Mouse (Mus musculus) testis, adult 2 months (tissue): ENCODE measurements around the gene Aff3. TPM values are rescaled to one million over a fixed set of nuclear protein-coding genes. Genes with fewer than 3 reads are reported as not detected.

Experiments
- H3K27ac ChIP-seq: fragments of 200-500 bp; 2 replicates; pipeline ENCODE4 v1.5.1; 2012; ENCODE audit warnings: low read depth, low read length; ENCODE audit not compliant: control insufficient read depth, insufficient read depth
- H3K27me3 ChIP-seq: fragments of 200-500 bp; 2 replicates; pipeline ENCODE4 v1.6.1; 2012; ENCODE audit warnings: mild to moderate bottlenecking, low read length, moderate library complexity; ENCODE audit not compliant: control insufficient read depth, insufficient read depth
- H3K36me3 ChIP-seq: fragments of 200-500 bp; 2 replicates; pipeline ENCODE4 v1.6.1; 2012; ENCODE audit warnings: mild to moderate bottlenecking, low read length; ENCODE audit not compliant: control insufficient read depth, insufficient read depth
- H3K4me1 ChIP-seq: fragments of 200-500 bp; 2 replicates; pipeline ENCODE4 v1.6.1; 2012; ENCODE audit warnings: low read length; ENCODE audit not compliant: control insufficient read depth, insufficient read depth
- H3K4me3 ChIP-seq: fragments of 200-500 bp; 2 replicates; pipeline ENCODE4 v1.5.1; 2012; ENCODE audit warnings: low read depth, mild to moderate bottlenecking, low read length, moderate library complexity, mixed read lengths; ENCODE audit not compliant: control insufficient read depth
- CTCF ChIP-seq: fragments of 200-500 bp; IDR thresholded peaks from 2 replicates; pipeline ENCODE4 v1.5.1; 2012; ENCODE audit warnings: low read depth, mild to moderate bottlenecking, inconsistent platforms, low read length, moderate library complexity; ENCODE audit not compliant: control insufficient read depth, insufficient read depth, insufficient replicate concordance
- POLR2A ChIP-seq: fragments of 200-500 bp; IDR thresholded peaks from 2 replicates; pipeline ENCODE4 v1.6.1; 2012; ENCODE audit warnings: low read depth, mild to moderate bottlenecking, inconsistent platforms, low read length, moderate library complexity; ENCODE audit not compliant: control insufficient read depth
- polyA plus RNA-seq: library from polyadenylated mRNA; depleted of rRNA; stranded (reverse); fragments of >200 nt; gene quantifications from 2 replicates; pipeline ENCODE4 v1.2.3, GENCODE M21; 2012

Aff3 gene
- polyA plus RNA-seq, 1 experiment, result 8.1 TPM

DNA sequence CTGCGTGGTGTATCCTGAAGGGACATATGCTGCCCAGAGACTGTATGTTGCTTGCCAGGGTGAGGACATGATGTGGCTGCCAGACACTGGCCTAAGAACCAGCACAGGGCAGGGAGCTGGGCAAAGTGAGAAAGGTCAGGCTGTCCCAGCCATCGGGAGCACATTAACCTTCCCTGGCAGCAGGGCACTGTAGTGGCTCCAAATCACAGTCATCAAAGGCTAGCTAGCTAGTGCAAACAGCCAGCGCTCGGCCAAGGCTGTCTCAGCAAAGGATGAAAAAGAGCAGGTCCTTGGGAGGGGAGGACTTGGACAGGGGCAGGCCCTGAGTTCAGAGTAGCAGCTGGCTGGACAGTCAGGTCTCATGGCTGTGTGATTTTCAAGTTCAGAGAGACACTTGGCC, 423.0 kb downstream of the Aff3 start:
- H3K36me3 ChIP-seq, result no peaks in the 10 kb centered on the region
- no peak overlapping the region for H3K4me3 ChIP-seq
- no peaks in the 10 kb centered on the region for H3K27me3 ChIP-seq
- TF ChIP-seq POLR2A, result no peak
- TF ChIP-seq CTCF, result peak; percentile 10; the same call in 1 of the 2 replicates
- peak overlapping the region; percentile 17; the same call in 1 of the 2 replicates for H3K27ac ChIP-seq
- H3K4me1 ChIP-seq, result peaks cover 6% of the 10 kb centered on the region

DNA sequence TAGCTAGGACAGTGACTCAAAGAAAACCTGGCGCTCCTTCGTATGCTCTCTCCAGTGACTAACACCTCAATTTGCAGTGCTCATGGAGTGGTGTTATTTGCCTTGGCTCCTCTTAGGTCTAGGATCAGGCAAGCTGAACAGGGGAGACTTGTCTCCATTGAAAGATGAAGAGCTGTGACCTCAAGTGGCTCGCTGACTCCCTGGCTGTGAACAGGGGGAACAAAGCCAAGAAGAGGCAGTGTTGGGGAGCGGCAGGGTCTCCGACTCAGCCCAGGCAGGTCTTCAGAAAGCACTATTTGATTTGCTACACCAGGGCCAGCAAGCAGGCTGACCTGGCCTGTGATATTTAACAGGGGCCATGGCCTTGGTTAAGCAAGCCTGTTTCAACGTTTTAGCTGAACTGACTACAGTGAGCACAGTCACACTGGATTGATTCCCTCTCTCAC, 423.5 kb downstream of the Aff3 start:
- H3K27ac ChIP-seq, result no peak overlapping the region
- no peak overlapping the region for H3K4me3 ChIP-seq
- H3K27me3 ChIP-seq, result no peaks in the 10 kb centered on the region
- H3K4me1 ChIP-seq, result peaks cover 6% of the 10 kb centered on the region
- no peaks in the 10 kb centered on the region for H3K36me3 ChIP-seq
- TF ChIP-seq POLR2A, result no peak
- TF ChIP-seq CTCF, result no peak

DNA sequence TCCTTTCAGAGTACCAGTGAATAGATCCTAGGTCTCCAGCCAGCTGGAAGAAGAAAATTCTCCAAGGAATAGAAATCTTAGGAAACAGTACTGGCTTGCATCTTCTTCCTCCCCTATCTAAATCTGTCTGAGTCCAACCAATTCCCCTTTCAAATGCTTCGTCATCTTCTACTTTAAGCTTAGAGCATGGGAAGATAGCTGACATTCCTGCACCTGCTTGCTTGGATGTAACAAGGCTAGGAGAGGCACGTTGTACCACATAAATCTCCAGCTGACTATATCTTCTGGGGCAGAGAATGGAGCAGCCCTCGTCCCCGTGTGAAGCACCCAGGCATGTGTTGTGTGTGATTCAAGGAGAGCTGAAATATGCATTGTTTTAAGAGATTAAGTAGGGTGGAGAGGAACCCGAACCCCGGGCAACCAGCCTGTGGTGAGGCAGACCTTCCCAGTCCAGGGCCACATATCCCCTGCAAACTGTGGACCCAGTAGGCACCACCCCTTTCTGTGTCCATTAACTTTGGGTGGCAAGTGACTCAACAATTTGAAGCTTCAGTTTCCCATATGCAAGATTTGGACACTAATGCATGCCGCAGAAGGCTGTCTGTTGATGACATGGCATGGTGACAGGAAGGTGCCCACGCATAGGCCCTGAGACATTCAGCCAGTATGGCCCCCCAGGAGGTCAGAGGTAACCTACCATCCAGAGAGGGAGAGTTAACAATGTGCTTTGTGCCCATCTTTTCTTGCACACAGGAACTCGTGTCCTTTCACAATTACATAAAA, 424.1 kb downstream of the Aff3 start:
- Histone ChIP-seq H3K4me1 (peaks cover 6% of the 10 kb centered on the region), H3K36me3 (no peaks in the 10 kb centered on the region), H3K27ac (no peak overlapping the region), H3K4me3 (no peak overlapping the region), H3K27me3 (no peaks in the 10 kb centered on the region)
- TF ChIP-seq POLR2A, result no peak
- no peak for TF ChIP-seq CTCF

DNA sequence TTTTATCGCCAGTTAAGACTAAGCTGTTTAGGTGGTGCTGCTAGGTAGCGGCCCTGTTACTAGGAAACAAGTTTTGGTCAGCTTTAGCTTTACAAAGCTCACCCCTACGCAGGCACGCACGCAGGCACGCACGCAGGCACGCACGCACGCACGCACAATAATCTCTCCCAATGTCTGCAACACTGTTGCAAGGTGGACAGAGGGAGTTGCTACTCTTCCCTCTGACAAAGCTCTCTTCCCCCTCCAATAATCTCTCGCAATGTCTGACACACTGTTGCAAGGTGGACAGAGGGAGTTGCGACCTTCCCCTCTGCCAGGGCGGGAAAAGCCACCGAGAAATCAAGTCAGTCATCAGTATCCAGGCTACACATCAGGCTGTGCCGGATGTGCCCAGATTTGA, 425.2 kb downstream of the Aff3 start:
- peaks cover 6% of the 10 kb centered on the region for H3K4me1 ChIP-seq
- TF ChIP-seq CTCF (no peak), POLR2A (no peak)
- no peaks in the 10 kb centered on the region for H3K36me3 ChIP-seq

DNA sequence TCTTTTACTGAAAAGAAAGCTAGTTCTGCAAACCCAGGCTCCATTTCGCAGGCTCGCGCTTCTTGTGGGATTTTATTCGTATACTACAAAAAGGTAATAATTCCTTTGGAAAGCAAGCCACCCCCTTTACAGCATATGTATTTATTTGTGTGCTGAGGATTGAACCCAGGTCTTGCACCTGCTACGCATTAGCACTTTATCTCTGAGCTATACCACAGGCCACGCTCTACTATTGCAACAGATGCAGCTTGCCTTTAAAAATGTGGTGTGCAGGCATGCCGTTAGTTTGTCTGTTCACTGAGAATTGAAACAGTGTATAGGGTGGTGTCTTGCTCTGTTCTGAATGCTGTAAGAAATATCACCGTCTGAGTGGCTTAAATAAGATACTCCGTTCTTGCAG, 426.9 kb downstream of the Aff3 start:
- no peak overlapping the region for H3K27ac ChIP-seq
- no peak for TF ChIP-seq CTCF
- TF ChIP-seq POLR2A, result no peak
- peaks cover 6% of the 10 kb centered on the region for H3K4me1 ChIP-seq

More for the DNA sequence above, 425.2 kb downstream of the Aff3 start:
- H3K27ac ChIP-seq, result no peak overlapping the region
- peak overlapping the region; percentile 16; the same call in 1 of the 2 replicates for H3K4me3 ChIP-seq
- H3K27me3 ChIP-seq, result no peaks in the 10 kb centered on the region

DNA sequence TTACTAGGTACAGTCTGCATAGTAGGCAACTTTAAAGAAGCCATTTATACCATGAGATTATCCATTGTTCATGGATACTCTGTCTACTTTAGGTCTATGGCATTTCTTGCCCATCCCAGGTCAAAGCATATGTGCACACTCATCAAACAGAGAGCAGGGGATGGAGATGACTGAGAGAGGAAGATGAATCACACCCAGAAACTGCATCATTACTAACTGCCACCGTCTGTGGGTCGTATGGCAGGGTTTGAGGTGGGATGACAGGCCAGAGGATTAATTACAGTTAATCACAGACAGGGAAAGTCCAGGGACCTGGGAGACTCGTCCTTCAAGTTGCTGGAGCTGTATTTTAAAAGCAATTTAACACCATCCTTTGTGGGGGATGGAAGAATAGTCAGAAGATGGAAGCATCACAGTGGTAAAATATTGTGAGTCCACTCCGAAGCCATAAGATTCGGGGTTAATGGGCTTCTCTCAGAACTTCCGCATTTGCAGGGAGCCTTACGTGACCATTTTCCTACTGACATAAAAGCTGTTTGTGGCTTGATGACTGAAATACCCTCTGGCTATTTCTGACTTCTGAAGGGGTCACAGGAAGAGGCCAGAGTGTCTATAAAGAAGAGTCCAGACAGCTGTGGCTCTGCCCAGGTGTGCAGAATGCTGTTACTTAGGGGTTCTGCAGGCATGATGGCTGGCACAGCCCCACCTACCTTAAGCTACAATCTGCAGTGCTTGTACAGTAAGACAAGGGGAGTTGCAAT, 427.5 kb downstream of the Aff3 start:
- Histone ChIP-seq H3K4me3 (no peak overlapping the region), H3K27me3 (no peaks in the 10 kb centered on the region), H3K27ac (no peak overlapping the region), H3K36me3 (no peaks in the 10 kb centered on the region), H3K4me1 (peaks cover 3% of the 10 kb centered on the region)
- TF ChIP-seq POLR2A (no peak), CTCF (no peak)

More for the DNA sequence above, 426.9 kb downstream of the Aff3 start:
- Histone ChIP-seq H3K27me3 (no peaks in the 10 kb centered on the region), H3K36me3 (no peaks in the 10 kb centered on the region), H3K4me3 (no peak overlapping the region)

DNA sequence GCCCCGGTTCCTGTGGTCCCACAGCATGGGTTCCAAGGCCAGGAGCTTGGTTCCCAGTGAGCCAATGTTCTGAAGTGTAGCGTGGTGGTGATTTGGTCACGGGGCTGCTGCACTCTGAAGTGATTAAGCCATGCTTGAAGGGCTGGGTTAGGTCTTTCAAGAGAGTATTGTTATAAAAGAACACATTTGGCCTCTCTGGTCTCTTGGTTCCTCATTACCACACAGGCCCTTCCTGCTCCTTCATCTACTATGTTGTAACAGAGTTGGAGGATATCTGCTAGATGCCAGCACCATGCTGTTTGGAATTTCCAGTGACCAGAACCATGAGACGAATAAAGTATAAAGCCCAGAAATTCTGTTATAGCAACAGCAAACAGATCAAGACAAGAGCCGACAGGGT, 431.6 kb downstream of the Aff3 start:
- no peak overlapping the region for H3K27ac ChIP-seq

More for the DNA sequence above, 431.6 kb downstream of the Aff3 start:
- H3K4me3 ChIP-seq, result no peak overlapping the region
- no peaks in the 10 kb centered on the region for H3K27me3 ChIP-seq
- TF ChIP-seq POLR2A (no peak), CTCF (no peak)
- H3K4me1 ChIP-seq, result no peaks in the 10 kb centered on the region; the same call in 1 of the 2 replicates
- no peaks in the 10 kb centered on the region for H3K36me3 ChIP-seq
